Mouse (Mus musculus) MEL (cell line): ENCODE data around the gene Dapk2. TPM values are rescaled to one million over a fixed set of nuclear protein-coding genes. Genes with fewer than 3 reads are reported as not detected.

Experiments used
- DNase-seq: peaks from one replicate; pipeline ENCODE4 v3.0.0; 2011; ENCODE audit warnings: low read depth, low spot score
- H3K27ac ChIP-seq: 2 replicates; pipeline ENCODE4 v1.5.1; 2012; ENCODE audit warnings: low read depth, mild to moderate bottlenecking, control low read depth, low read length, moderate library complexity; ENCODE audit not compliant: control insufficient read depth
- H3K27me3 ChIP-seq, 2 experiments: fragments of 150-350 bp in 1 of 2; sonication (generic) in 1 of 2; 2 replicates each; pipeline ENCODE4 v1.6.1; 2012; ENCODE audit warnings: low read length in 2 of 2, mild to moderate bottlenecking in 2 of 2, improper control_type of control experiment in 1 of 2, moderate library complexity in 1 of 2; ENCODE audit not compliant: insufficient read depth in 2 of 2, control insufficient read depth in 1 of 2
- H3K36me3 ChIP-seq, 2 experiments: 2 replicates each; pipeline ENCODE4 v1.6.1; 2012 to 2014; ENCODE audit warnings: low read length in 2 of 2, improper control_type of control experiment in 1 of 2, inconsistent platforms in 1 of 2, mild to moderate bottlenecking in 1 of 2; ENCODE audit not compliant: insufficient read depth in 2 of 2, control insufficient read depth in 1 of 2
- H3K4me1 ChIP-seq, 2 experiments: fragments of 150-350 bp in 1 of 2; sonication (generic) in 1 of 2; 2 replicates each; pipeline ENCODE4 v1.6.1; 2012; ENCODE audit warnings: low read length in 2 of 2, improper control_type of control experiment in 1 of 2, mild to moderate bottlenecking in 1 of 2; ENCODE audit not compliant: insufficient read depth in 2 of 2, control insufficient read depth in 1 of 2
- H3K4me3 ChIP-seq, 2 experiments: fragments of 150-350 bp in 1 of 2; sonication (generic) in 1 of 2; 2 replicates each; pipeline ENCODE4 v1.5.1; 2012; ENCODE audit warnings: low read depth in 2 of 2, low read length in 2 of 2, mild to moderate bottlenecking in 2 of 2, moderate library complexity in 2 of 2, control low read depth in 1 of 2, improper control_type of control experiment in 1 of 2; ENCODE audit not compliant: control insufficient read depth in 1 of 2, insufficient read depth in 1 of 2
- H3K79me2 ChIP-seq: 2 replicates; pipeline ENCODE4 v1.6.1; 2012; ENCODE audit warnings: mild to moderate bottlenecking, low read length, moderate library complexity; ENCODE audit not compliant: control insufficient read depth, poor library complexity, insufficient read depth
- H3K9ac ChIP-seq: 2 replicates; pipeline ENCODE4 v1.6.1; 2012; ENCODE audit warnings: low read depth, mild to moderate bottlenecking, control low read depth, low read length, moderate library complexity; ENCODE audit not compliant: control insufficient read depth, poor library complexity, severe bottlenecking
- H3K9me3 ChIP-seq: fragments of 150-350 bp; sonication (generic); replicated peaks from 2 replicates; pipeline ENCODE4 v1.6.1; 2012; ENCODE audit warnings: mild to moderate bottlenecking, low read length, improper control_type of control experiment, moderate library complexity; ENCODE audit not compliant: insufficient read depth
- CHD1 ChIP-seq: IDR thresholded peaks from 2 replicates; pipeline ENCODE4 v1.6.1; 2012; ENCODE audit warnings: low read depth, mild to moderate bottlenecking, inconsistent platforms, low read length, improper control_type of control experiment
- CHD2 ChIP-seq: IDR thresholded peaks from 2 replicates; pipeline ENCODE4 v1.6.1; 2011; ENCODE audit warnings: low read length, improper control_type of control experiment
- E2F4 ChIP-seq: IDR thresholded peaks from 2 replicates; pipeline ENCODE4 v1.6.1; 2011; ENCODE audit warnings: low read depth, low read length, improper control_type of control experiment, borderline replicate concordance
- ELF1 ChIP-seq: IDR thresholded peaks from 2 replicates; pipeline ENCODE4 v1.6.1; 2014; ENCODE audit warnings: low read depth, mild to moderate bottlenecking, inconsistent platforms, low read length, improper control_type of control experiment, moderate library complexity
- EP300 ChIP-seq, 2 experiments: IDR thresholded peaks; 2 replicates each; pipeline ENCODE4 v1.6.1; 2011; ENCODE audit warnings: improper control_type of control experiment in 2 of 2, low read length in 2 of 2, low read depth in 1 of 2, mild to moderate bottlenecking in 1 of 2
- GATA1 ChIP-seq: IDR thresholded peaks from 2 replicates; pipeline ENCODE4 v1.6.1; 2011; ENCODE audit warnings: low read depth, low read length, improper control_type of control experiment
- HCFC1 ChIP-seq: IDR thresholded peaks from 2 replicates; pipeline ENCODE4 v1.6.1; 2012; ENCODE audit warnings: low read depth, mild to moderate bottlenecking, inconsistent platforms, low read length, improper control_type of control experiment, moderate library complexity
- JUND ChIP-seq: IDR thresholded peaks from 2 replicates; pipeline ENCODE4 v1.6.1; 2011; ENCODE audit warnings: low read depth, mild to moderate bottlenecking, improper control_type of control experiment, low read length
- MAFK ChIP-seq: IDR thresholded peaks from 2 replicates; pipeline ENCODE4 v1.6.1; 2011; ENCODE audit warnings: low read depth, mild to moderate bottlenecking, low read length, improper control_type of control experiment, borderline replicate concordance
- MAX ChIP-seq: IDR thresholded peaks from 2 replicates; pipeline ENCODE4 v1.6.1; 2011; ENCODE audit warnings: low read length, improper control_type of control experiment
- MEF2A ChIP-seq: IDR thresholded peaks from 2 replicates; pipeline ENCODE4 v1.6.1; 2014; ENCODE audit warnings: low read depth, mild to moderate bottlenecking, inconsistent platforms, low read length, improper control_type of control experiment; ENCODE audit not compliant: poor library complexity, insufficient replicate concordance, severe bottlenecking; ENCODE audit errors: extremely low read depth
- MYB ChIP-seq: IDR thresholded peaks from 2 replicates; pipeline ENCODE4 v1.6.1; 2011; ENCODE audit warnings: mild to moderate bottlenecking, low read depth, low read length, improper control_type of control experiment
- TAL1 ChIP-seq: IDR thresholded peaks from 2 replicates; pipeline ENCODE4 v1.6.1; 2012; ENCODE audit warnings: mild to moderate bottlenecking, inconsistent platforms, low read length, moderate library complexity, mixed read lengths
- TCF12 ChIP-seq: IDR thresholded peaks from 2 replicates; pipeline ENCODE4 v1.6.1; 2014; ENCODE audit warnings: low read depth, mild to moderate bottlenecking, inconsistent platforms, low read length, improper control_type of control experiment, moderate library complexity
- USF1 ChIP-seq: IDR thresholded peaks from 2 replicates; pipeline ENCODE4 v1.6.1; 2014; ENCODE audit warnings: low read depth, mild to moderate bottlenecking, inconsistent platforms, low read length, improper control_type of control experiment, moderate library complexity
- ZMIZ1 ChIP-seq: IDR thresholded peaks from 2 replicates; pipeline ENCODE4 v1.6.1; 2012; ENCODE audit warnings: low read depth, mild to moderate bottlenecking, inconsistent platforms, low read length, improper control_type of control experiment, moderate library complexity
- ZNF384 ChIP-seq: IDR thresholded peaks from 2 replicates; pipeline ENCODE4 v1.6.1; 2012; ENCODE audit warnings: low read depth, mild to moderate bottlenecking, inconsistent platforms, low read length, improper control_type of control experiment
- polyA plus RNA-seq, 2 experiments: library from polyadenylated mRNA; stranded (reverse) in 1 of 2; unstranded in 1 of 2; fragments of >175 nt in 1 of 2; fragments of >200 nt in 1 of 2; gene quantifications; 2 replicates each; pipeline versions ENCODE4 v1.2.1 to v1.2.4; 2012; ENCODE audit warnings: low replicate concordance in 2 of 2, low read depth in 1 of 2; ENCODE audit not compliant: insufficient read length in 2 of 2, insufficient read depth in 1 of 2, missing spikeins in 1 of 2
- total RNA-seq: library from RNA; depleted of rRNA; stranded (reverse); fragments of 300-350 nt; gene quantifications from 2 replicates; pipeline ENCODE4 v1.2.3, GENCODE M21; 2012

Dapk2 gene
- total and polyA plus RNA-seq, 3 experiments: 5.8 to 8.3 TPM; not detected in 1

GRCm38 (mm10) chr9:66223872-66224271, 65.8 kb downstream of the Dapk2 start:
- no peak for DNase-seq
- H3K27me3 ChIP-seq: no peaks in the 10 kb centered on the region
- no peaks in the 10 kb centered on the region for H3K79me2 ChIP-seq
- H3K4me1 ChIP-seq: peaks cover 3 to 14% of the 10 kb centered on the region in 2 experiments
- H3K4me3 ChIP-seq: no peak overlapping the region
- peaks cover 0 to 5% of the 10 kb centered on the region in 2 experiments; a peak in 1 of 4 replicates for H3K36me3 ChIP-seq
- no peak for TF ChIP-seq MAFK
- no peak overlapping the region for H3K9ac ChIP-seq
- no peak overlapping the region for H3K27ac ChIP-seq
- H3K9me3 ChIP-seq: no peaks in the 10 kb centered on the region

GRCm38 (mm10) chr9:66225737-66226485, 67.9 kb downstream of the Dapk2 start:
- Histone ChIP-seq H3K9ac (no peak overlapping the region), H3K9me3 (no peaks in the 10 kb centered on the region), H3K27ac (no peak overlapping the region), H3K79me2 (no peaks in the 10 kb centered on the region), H3K27me3 (no peaks in the 10 kb centered on the region), H3K4me1 (peaks cover 3 to 14% of the 10 kb centered on the region in 2 experiments), H3K36me3 (peaks cover 0 to 5% of the 10 kb centered on the region in 2 experiments; a peak in 1 of 4 replicates), H3K4me3 (no peak overlapping the region)
- DNase-seq: no peak
- TF ChIP-seq CHD2 (no peak), JUND (no peak), HCFC1 (no peak), MAX (no peak), ZMIZ1 (no peak), ZNF384 (no peak), TAL1 (no peak), MYB (no peak), E2F4 (no peak), MAFK (no peak), CHD1 (no peak), MEF2A (no peak)

DNA sequence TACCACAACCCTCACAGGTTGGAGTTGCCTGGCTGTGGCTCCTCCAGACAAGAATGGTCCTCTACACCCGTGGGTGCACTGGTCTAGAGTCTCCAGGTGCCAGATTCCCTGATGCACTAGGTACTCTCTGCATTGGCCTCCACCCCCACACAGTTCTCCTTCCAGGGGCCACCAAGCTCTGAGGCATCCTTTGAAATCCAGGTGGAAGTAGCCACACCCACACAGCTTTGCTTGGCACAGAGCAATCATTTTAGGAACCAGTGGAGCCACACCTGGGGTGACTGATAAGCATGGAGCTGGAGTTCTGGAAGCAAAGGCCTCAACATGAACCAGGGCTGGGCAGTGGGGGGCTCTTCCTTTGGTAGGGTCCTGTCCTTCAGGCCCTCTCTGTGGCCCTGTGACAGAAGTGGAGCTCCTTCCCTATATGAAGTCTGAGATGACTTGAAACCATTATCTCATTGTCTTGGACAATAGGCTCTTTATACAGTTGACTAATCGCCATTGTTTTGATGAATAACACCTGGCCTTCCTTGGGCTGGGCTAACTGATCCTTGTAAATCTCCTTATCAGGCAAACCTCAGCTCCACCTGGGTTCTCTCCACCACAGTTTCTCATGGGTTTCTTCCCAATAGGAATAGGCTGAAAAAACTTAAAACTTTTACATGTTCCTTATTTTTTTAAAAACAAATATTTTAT, 70.6 kb downstream of the Dapk2 start:
- H3K9ac ChIP-seq: no peak overlapping the region
- no peaks in the 10 kb centered on the region for H3K79me2 ChIP-seq
- peak; percentile 36 for DNase-seq
- TF ChIP-seq MEF2A: no peak
- TF ChIP-seq USF1: no peak
- TF ChIP-seq ELF1: no peak
- TF ChIP-seq ZMIZ1: no peak
- peak; percentile 14; the same call in 1 of the 2 replicates for TF ChIP-seq TCF12
- peak; percentile 10 to 31; a peak in 3 of 4 replicates for TF ChIP-seq EP300 (IDR thresholded peaks at IDR 0.05; ENCODE audit: low read depth in 1 of 2, low read length in 2 of 2)
- TF ChIP-seq TAL1: peak; percentile 26; the same call in 1 of the 2 replicates
- 0 out of 2 replicates have a peak, but pooled peaks have one; percentile 3 for TF ChIP-seq GATA1
- H3K36me3 ChIP-seq: peaks cover 0 to 5% of the 10 kb centered on the region in 2 experiments; a peak in 1 of 4 replicates
- H3K4me1 ChIP-seq: peaks cover 3 to 10% of the 10 kb centered on the region in 2 experiments
- no peak overlapping the region for H3K4me3 ChIP-seq
- no peaks in the 10 kb centered on the region for H3K27me3 ChIP-seq
- no peaks in the 10 kb centered on the region for H3K9me3 ChIP-seq
- no peak overlapping the region for H3K27ac ChIP-seq
